Mouse (Mus musculus) NIH3T3 (cell line): ENCODE measurements around the gene Mbd6.
"Not testable (repeated sequence)": the region's sequence is repeated elsewhere in the genome, so short reads cannot be mapped to it uniquely, and the experiment has no call there.

Experiments
- DNase-seq: peaks from one replicate; pipeline ENCODE4 v3.0.0-alpha.2; 2012; ENCODE audit warnings: low read depth

Gene Mbd6

GRCm38 (mm10) chr10:127312858-127313257 lies 24.0 kb upstream of the Mbd6 start:
- DNase-seq: no peak

- DNase-seq: peak; percentile 92
Observed at GRCm38 (mm10) chr10:127312356-127312676, 23.5 kb upstream of the Mbd6 start.

DNA sequence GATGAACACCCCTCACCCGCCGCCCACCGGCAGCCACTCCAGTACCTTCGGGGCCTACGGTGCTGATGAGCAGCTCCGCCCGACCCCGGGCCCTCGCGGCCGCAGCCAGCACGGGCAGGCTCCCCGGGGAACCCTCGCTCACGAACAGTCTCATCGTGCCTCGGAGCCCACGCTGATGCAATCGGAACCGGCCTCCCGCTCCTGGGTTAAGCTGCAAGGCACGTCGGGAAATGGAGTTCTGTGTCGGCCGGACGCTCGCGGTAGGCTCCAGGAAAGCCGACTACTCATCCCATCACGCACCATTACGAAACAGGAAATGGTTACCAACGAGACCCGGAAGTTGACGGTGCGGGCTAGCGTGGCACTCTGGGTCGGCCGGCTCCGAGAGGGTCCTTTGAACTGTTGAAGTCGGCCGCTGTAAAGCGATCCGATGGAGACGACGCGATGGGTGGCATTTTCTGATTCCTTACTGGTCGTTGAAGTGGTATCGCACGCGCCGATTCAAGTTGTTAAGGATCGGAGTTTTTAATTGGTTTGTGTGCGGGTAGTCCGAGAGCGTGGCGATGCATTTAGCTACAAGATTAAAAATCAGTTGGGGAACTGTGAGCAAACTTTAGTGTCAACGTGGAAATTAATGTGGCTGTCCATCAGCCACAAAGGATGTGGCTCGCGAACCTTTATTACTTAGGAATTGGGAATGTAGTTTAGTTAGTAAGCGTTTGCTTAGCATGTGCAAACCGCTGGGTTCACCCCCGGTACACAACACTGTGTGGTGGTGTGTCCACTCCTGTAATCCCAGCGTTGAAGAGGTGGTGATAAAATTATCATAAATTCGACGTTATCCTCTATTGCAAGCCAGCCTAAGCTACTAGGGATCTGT lies 22.9 kb upstream of the Mbd6 start, which contains the start of gene Mars:
Gene Mars (minus strand): TSS at position 311 of the 880 bp plus-strand sequence.
- DNase-seq: peak; percentile 97

GRCm38 (mm10) chr10:127310523-127311475 lies 22.0 kb upstream of the Mbd6 start:
- DNase-seq: no peak

- not testable (repeated sequence) for DNase-seq
Observed at GRCm38 (mm10) chr10:127309167-127309566, 20.3 kb upstream of the Mbd6 start.

GRCm38 (mm10) chr10:127303136-127303535 lies 14.3 kb upstream of the Mbd6 start:
- no peak for DNase-seq

DNA sequence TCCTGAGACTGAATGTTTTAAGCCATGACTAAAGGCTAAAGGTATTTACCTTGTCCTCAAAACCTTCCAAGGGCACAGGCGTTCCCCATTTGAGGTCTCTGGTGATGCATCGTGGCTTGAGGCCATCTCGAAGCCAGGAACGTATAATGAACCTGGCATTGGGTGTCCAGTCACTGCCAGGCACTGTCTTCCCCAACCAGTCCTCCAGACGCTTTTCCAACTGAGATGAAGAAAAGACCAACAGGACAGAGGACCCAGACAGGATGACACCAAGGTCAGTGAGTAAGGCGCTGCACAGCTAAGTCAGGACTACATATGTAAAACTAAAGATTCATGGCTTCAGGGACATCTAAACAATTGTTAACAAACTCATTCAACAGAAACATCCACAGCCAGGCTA lies 11.5 kb upstream of the Mbd6 start:
- no peak for DNase-seq

GRCm38 (mm10) chr10:127297015-127297871 lies 8.4 kb upstream of the Mbd6 start:
- no peak for DNase-seq

DNA sequence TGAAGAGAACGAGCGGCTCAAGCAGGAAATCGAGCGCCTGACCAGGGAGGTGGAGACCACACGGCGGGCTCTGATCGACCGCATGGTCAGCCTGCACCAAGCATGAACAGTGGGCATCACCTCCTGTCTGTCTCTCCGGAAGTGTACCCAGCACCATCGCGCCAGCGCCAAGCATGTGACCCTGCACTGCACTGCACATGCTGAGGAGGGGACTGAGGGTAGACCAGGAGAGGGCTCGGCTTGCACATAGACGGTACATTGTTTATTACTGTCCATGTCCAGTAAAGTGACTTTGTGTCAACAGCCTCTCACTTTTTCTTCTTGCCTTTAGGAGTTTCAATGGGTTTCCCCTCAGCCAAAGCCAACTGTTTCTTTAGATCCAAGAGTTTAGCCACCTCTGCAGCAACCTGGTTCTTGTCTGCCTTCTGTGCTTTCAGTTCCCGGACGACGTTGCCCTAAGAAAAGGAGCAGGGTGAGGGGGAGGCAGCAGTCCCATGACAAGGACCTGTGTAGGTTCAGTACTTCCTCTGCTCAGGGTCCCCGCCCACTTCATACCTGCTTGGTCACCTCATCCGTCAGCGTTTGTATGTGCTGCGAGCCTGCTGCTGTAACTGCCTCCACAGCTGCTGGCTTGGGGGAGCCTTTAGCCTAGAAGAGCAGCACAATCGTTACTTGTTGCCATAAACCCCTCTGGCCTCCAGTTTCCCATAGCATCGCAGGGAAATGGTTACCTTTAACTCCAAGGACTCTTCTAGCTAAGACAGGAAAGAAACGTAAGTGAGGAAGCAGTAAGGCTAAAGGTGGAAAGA lies 7.4 kb upstream of the Mbd6 start:
- DNase-seq: no peak

DNA sequence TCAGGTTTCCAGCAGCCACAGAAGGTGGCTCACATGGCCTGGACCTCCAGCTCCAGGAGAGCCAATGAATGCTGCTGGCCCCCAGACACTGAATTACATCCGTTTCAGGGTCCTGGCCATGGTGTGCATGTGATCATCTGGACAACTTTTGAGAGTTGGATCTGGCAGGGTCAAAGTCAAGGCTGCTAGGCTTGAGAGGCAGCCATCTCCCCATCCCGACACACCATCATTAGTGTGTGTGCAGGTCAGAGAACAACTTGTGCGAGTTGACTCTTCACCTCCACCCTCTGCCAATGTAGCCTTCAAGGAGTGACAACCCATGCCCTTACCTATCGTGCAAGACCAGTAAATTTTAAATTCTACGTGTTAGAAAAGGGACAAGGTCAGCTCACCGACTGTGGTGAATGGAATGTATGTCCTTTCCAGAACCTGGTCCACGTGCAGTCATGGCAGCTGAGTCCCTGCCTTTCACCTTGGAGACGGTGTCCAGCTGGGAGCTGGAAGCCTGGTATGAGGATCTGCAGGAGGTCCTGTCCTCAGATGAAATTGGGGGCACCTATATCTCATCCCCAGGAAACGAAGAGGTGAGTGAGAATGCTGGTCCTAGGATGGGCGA lies 6.2 kb upstream of the Mbd6 start:
- no peak for DNase-seq

DNA sequence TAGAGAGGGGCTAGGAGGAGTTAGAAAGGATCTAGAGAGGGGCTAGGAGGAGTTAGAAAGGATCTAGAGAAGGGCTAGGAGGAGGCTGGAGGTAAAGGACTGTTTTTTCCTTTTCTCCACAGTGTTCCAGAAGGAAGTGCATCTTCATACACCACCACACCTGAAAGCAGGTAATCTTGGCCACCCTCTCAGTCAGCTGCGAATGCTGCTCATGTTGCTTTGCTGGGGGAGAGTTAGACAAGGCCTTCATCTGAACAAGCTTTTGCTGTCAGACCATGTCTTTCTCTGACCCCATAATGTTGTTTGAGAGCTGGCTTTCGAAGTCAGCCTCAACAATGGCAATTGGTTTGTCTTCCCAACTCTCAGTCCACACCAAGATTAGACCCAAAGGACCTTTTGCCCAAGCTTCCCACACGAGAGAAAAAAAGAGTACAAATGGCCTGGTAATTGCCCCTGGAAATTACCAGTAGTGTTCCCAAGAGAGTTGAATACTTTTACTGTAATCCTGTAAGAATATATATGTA lies 4.8 kb upstream of the Mbd6 start:
- no peak for DNase-seq

- peak; percentile 64 for DNase-seq
Observed at GRCm38 (mm10) chr10:127292987-127293538, 4.2 kb upstream of the Mbd6 start.

DNA sequence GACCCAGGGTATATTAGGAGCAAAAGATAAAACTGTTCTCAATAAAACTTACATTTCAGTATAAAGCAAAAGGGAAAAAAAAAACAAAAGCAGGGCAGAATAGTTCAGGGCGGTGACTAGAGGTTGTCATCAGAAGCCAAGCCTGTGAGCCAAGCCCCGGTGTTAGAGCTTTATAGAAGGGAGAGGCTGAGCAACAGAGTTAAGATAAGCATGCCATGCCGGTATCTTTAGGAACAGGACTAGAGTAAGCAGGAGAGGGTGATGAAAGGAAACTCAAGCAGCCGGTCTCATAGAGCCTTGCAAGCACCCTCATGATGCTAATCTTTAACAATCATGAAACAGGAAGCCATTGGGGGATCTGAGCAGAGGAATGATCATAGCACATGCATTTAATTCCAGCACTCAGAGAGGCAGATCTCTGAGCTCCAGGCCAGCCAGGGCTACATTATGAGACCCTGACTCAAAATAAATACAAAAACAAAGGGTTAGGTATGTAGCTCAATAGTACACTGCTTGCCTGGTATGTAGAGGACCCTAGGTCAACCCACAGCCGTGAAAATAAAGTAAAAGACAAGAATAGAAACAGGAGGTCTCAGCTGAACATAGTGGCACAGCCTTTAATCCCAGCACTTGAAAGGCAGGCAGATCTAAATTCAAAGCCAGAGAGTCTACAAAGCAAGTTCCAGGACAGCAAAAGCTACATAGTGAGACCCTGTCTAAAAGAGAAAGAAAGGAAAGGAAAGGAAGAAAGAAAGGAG lies 3.2 kb upstream of the Mbd6 start:
- DNase-seq: no peak

DNA sequence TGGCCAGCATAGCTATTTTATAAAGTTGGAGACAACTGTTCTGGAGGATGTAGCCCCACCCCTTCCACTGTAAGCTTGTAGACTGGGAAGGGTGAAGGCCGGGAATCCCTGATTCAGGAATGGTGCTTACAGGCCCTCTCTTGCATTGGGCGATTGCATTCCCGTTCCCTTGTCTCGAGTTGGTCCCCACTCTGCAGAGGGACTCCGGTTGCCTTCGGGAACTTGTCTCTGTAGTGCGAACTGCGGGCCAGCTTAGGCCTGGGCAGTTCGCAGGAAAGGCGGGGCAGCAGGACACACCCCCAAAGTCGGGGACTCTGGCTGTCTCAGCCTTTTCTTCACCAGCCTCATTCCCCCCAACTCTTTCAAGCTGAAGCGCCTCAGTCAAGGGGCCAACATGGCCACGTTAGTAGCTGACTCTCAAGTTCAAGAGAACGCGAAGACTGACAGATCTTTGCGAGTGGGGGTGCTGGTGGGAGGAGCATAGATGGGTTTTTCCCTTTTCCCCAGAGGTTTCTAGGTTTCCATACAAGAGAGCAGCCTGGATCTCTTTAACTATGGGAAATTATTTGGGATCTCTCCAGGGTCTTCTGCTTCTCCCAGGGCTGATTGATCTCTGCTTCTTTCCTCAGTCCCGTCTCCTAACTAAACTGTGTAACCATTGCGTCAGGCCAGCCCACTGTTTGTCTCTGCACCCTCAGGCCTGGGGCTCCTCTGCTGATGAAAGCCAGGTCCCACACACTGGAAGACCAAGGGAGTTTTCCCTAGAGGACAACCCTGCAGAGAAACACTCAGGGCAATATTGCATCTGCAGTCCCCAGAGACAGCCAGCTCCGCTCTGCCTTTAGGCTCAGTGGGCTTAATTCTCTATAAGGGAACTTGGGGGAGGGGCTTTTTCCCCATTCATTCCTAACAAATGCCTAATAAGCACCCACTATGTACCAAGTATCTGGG lies 2.4 kb upstream of the Mbd6 start:
- peak; percentile 79 for DNase-seq

DNA sequence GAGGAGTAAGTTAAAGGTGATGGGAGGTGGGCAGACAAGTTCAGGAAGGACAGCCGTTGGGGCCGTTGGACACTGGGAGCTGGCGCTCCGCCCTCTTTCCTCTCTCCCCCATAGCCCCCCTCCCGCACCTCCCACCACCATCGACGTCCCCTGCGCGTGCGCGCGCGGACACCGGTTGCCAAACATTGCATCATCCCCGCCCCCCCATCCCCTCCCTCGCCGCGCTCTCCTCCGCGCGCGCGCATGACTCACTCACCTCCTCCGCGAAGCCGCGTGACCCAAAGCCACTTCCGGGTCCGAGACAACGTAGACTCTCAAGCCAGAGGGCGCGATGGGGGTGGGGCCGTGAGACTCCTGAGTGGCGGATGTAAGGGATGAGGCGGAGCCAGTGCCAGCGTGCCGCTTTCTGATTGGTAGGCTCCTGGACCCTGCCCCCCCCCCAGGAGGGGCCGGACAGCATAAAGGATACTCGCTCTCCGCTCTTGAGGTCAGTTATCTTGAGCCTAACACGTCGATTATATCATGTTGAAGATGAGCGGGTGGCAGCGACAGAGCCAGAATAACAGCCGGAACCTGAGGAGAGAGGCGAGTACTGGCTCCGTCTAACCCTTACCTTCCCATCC lies 1.6 kb upstream of the Mbd6 start:
- peak; percentile 100 for DNase-seq

GRCm38 (mm10) chr10:127289573-127290191 lies 864 bp upstream of the Mbd6 start:
- peak; percentile 81 for DNase-seq

- peak; percentile 73 for DNase-seq
Observed at GRCm38 (mm10) chr10:127288328-127288799, 454 bp downstream of the Mbd6 start.
